Mouse (Mus musculus): ENCODE data around the gene Pradc1. TPM values are rescaled to one million over a fixed set of nuclear protein-coding genes. Genes with fewer than 3 reads are reported as not detected.
"Not testable (repeated sequence)": the region's sequence is repeated elsewhere in the genome, so short reads cannot be mapped to it uniquely, and the experiment has no call there.

The Pradc1 gene
- polyA plus RNA-seq, 1 experiment from 2014 or later = 44.2 TPM

DNA sequence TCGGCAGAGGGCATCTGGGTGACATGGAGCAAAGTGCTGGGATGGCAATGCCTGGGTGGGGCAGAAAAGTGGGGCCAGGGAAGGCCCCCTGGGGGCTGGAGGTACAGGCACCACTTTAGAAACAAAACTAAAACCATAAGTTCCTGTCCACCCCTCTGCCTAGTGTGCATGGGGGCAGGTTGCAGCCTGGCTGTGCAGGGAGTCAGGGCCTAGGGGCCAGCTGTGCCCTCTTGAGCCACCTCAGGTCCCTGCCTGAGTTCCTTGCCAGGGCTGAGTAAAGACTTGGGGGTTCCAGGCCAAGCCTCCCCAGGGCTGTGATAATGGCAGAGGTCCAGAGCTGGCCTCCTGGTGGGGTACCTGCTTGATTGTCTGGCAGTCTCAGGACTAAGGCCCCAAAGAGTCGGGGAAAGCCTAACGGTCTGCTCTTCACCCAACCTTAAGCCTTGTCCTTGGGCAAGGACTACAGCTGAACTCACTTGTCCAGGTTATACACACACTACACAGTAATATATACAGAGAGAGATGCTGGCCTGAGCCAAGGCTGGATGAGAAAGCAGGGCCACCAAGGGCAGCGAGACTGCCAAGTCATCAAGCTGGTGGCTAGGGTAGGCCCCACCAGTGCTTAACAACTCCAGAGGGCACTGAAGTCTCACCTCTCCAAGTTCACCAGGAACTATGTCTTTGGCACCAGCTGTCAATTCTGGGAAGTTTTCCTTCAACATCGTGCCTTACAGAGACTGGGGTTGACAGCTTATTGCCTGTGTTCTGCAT lies 18.1 kb upstream of the Pradc1 start:
- H3K9ac ChIP-seq (ENCODE audit: low read length) = no peak overlapping the region
- 70% methylated on average over 5 of the region's 5 CpGs for WGBS
- no peak overlapping the region for H3K4me3 ChIP-seq (ENCODE audit: low read length)
- no peak overlapping the region for H3K4me2 ChIP-seq (ENCODE audit: low read depth, low read length)
- H3K9me3 ChIP-seq (replicated peaks; ENCODE audit: control insufficient read depth, low read length) = no peaks in the 10 kb centered on the region
- peaks cover 5% of the 10 kb centered on the region; the same call in 1 of the 2 replicates for H3K27me3 ChIP-seq (ENCODE audit: control insufficient read depth, insufficient read depth, low read length)
- no peak for ATAC-seq (replicated peaks; ENCODE audit: extremely low read depth, insufficient read depth, low FRiP score)
- peaks cover 43% of the 10 kb centered on the region for H3K36me3 ChIP-seq (ENCODE audit: control insufficient read depth, insufficient read depth)
- no peak overlapping the region for H3K27ac ChIP-seq (ENCODE audit: low read length)
- H3K4me1 ChIP-seq (ENCODE audit: control insufficient read depth, insufficient read depth, low read length) = no peaks in the 10 kb centered on the region

DNA sequence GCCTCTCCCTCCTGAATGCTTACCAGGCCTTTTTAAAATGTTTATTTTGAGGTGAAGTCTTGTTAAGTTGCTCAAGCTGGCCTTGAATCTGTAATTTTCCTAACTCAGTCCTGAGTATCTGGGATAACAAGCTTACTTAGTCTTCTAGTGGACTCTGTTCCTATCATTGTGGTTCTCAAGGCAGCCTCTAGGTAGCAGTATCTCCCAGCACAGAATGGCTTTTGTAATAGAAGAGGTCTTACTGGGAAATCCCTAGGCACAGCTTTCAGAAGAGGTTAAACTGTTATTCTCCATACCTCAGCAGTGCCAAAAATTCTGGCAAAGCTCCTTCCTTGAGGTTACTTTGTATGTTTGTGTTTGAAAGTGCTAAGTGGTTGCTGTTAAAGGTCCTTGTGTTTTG lies 13.6 kb upstream of the Pradc1 start:
- Histone ChIP-seq H3K27ac (ENCODE audit: low read length) (no peak overlapping the region), H3K36me3 (ENCODE audit: control insufficient read depth, insufficient read depth) (peaks cover 87% of the 10 kb centered on the region), H3K4me1 (ENCODE audit: control insufficient read depth, insufficient read depth, low read length) (no peaks in the 10 kb centered on the region), H3K9ac (ENCODE audit: low read length) (no peak overlapping the region), H3K4me3 (ENCODE audit: low read length) (no peak overlapping the region), H3K27me3 (ENCODE audit: control insufficient read depth, insufficient read depth, low read length) (no peaks in the 10 kb centered on the region), H3K4me2 (ENCODE audit: low read depth, low read length) (no peak overlapping the region), H3K9me3 (replicated peaks; ENCODE audit: control insufficient read depth, low read length) (no peaks in the 10 kb centered on the region)
- ATAC-seq (replicated peaks; ENCODE audit: extremely low read depth, insufficient read depth, low FRiP score) = no peak

DNA sequence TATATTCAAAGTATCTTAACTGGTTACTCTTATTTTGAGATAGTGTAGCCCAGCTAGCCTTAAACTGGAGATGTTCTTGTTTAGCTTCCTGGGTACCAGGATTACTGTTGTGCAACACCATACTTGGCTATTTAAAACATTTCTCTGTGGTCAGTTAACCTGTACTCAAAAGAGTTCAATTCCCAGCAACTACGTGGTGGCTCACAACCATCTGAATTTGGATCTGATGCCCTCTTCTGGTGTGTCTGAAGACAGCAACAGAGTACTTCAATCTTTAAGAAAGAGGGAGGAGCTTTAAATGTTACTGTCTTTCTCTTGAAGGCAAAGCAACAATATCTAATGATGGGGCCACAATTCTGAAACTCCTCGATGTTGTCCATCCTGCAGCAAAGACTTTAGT lies 7.9 kb upstream of the Pradc1 start:
- no peak overlapping the region for H3K9ac ChIP-seq (ENCODE audit: low read length)
- H3K9me3 ChIP-seq (replicated peaks; ENCODE audit: control insufficient read depth, low read length) = no peaks in the 10 kb centered on the region
- 90% methylated on average over 2 of the region's 2 CpGs for WGBS
- ATAC-seq (replicated peaks; ENCODE audit: extremely low read depth, insufficient read depth, low FRiP score) = no peak
- H3K27me3 ChIP-seq (ENCODE audit: control insufficient read depth, insufficient read depth, low read length) = no peaks in the 10 kb centered on the region
- peaks cover 50% of the 10 kb centered on the region for H3K36me3 ChIP-seq (ENCODE audit: control insufficient read depth, insufficient read depth)
- no peak overlapping the region for H3K4me3 ChIP-seq (ENCODE audit: low read length)
- H3K27ac ChIP-seq (ENCODE audit: low read length) = no peak overlapping the region
- no peak overlapping the region for H3K4me2 ChIP-seq (ENCODE audit: low read depth, low read length)
- peaks cover 13% of the 10 kb centered on the region for H3K4me1 ChIP-seq (ENCODE audit: control insufficient read depth, insufficient read depth, low read length)

DNA sequence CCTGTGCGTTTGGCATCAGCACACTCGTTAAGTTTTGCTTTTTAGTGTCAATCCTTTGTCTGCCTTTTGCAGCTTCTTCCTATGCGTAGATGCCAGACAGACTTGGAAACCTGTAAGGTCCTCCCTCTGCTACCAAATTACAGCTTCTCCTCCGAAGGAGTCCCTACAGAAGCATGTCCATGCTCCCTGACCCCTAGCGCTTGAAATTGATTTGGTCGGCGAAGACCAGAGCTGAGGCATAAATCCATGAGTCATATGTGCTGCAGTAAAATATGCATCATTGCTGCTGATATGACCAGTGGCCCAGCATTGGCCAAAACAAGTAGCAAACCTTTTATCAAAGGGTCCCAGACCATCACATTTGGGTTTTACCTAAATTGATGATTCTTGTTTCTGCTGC lies 1.0 kb upstream of the Pradc1 start:
- Histone ChIP-seq H3K4me1 (ENCODE audit: control insufficient read depth, insufficient read depth, low read length) (peaks cover 32% of the 10 kb centered on the region), H3K27ac (ENCODE audit: low read length) (peak overlapping the region; percentile 90; the same call in 1 of the 2 replicates), H3K4me3 (ENCODE audit: low read length) (peak overlapping the region; percentile 64), H3K4me2 (ENCODE audit: low read depth, low read length) (peak overlapping the region; percentile 85), H3K9me3 (replicated peaks; ENCODE audit: control insufficient read depth, low read length) (no peaks in the 10 kb centered on the region), H3K9ac (ENCODE audit: low read length) (peak overlapping the region; percentile 81), H3K27me3 (ENCODE audit: control insufficient read depth, insufficient read depth, low read length) (no peaks in the 10 kb centered on the region), H3K36me3 (ENCODE audit: control insufficient read depth, insufficient read depth) (peaks cover under 1% of the 10 kb centered on the region; the same call in 1 of the 2 replicates)
- ATAC-seq (replicated peaks; ENCODE audit: extremely low read depth, insufficient read depth, low FRiP score) = no peak
- 9% methylated on average over 7 of the region's 7 CpGs for WGBS

DNA sequence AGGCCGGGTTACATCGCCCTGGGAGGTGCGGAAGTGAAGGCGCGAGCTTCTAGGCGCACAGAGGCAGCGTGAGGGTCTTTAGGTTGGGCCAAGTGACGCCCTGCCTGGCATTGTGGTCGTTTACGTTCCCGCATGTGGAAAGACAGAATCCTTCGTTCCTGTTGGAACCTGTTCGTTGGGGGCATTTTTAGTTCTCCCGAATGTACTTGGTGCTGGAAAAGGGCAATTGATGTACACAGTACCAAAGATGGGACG lies 568 bp upstream of the Pradc1 start:
- H3K4me1 ChIP-seq (ENCODE audit: control insufficient read depth, insufficient read depth, low read length) = peaks cover 32% of the 10 kb centered on the region
- H3K36me3 ChIP-seq (ENCODE audit: control insufficient read depth, insufficient read depth) = peaks cover 2% of the 10 kb centered on the region; the same call in 1 of the 2 replicates
- H3K4me2 ChIP-seq (ENCODE audit: low read depth, low read length) = peak overlapping the region; percentile 85
- peak overlapping the region; percentile 90 for H3K27ac ChIP-seq (ENCODE audit: low read length)
- H3K9ac ChIP-seq (ENCODE audit: low read length) = peak overlapping the region; percentile 81
- ATAC-seq (replicated peaks; ENCODE audit: extremely low read depth, insufficient read depth, low FRiP score) = 0 out of 2 replicates have a peak, but pooled peaks have one; percentile 1
- H3K9me3 ChIP-seq (replicated peaks; ENCODE audit: control insufficient read depth, low read length) = no peaks in the 10 kb centered on the region
- WGBS = 0% methylated on average over 15 of the region's 15 CpGs
- no peaks in the 10 kb centered on the region for H3K27me3 ChIP-seq (ENCODE audit: control insufficient read depth, insufficient read depth, low read length)
- peak overlapping the region; percentile 64 for H3K4me3 ChIP-seq (ENCODE audit: low read length)

DNA sequence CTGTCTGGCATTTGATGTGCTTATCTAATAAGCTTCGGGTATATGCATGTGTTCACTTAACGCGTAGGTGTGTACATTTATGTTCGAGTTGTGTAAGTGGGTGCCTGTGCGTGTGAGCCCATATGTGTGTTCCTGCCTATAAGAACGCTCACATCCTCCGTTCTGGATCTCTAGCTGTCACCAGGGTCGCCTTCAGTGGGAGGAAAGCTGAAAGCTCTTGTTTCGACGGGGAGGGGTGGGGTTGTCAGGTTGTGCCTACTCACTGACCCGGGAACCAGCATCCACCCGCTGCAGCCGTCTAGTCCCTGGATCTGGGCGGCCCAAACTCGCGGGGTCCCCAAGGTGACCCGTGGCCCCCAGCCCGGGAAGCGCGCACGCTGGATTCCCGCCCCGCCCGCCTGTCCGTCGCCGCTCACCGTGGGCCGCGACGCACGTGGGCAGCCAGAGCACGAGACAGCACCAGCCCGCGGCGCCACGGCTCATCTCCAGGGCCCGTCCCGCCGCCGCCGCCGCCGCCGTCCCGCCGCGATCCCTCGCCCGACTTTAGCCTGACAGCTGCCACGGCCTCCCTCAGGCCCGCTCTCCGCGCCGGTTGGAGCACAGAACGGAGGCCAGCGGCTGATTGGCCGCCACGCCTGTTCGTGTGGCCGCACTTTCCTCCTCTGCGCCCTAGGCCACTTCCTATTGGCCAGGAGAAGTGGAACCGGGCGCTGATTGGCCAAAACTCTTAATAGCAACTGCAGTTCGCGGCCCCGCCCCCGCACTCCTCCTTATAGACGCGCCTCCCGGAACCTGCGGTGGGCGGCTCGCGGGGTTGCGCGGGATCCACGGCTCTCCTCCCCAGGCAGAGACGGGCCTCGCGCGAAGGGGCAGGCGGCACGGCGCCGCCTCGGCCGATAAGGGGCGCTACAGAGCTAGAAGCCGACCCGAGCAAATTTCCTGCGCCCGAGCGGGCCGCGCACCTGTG lies 790 bp downstream of the Pradc1 start, which contains the start of gene Cct7:
TSS of gene Cct7 (plus strand) at position 818 of the 967 bp plus-strand sequence.
- Histone ChIP-seq H3K9me3 (replicated peaks; ENCODE audit: control insufficient read depth, low read length) (no peaks in the 10 kb centered on the region), H3K27me3 (ENCODE audit: control insufficient read depth, insufficient read depth, low read length) (no peaks in the 10 kb centered on the region), H3K4me1 (ENCODE audit: control insufficient read depth, insufficient read depth, low read length) (peaks cover 26% of the 10 kb centered on the region), H3K36me3 (ENCODE audit: control insufficient read depth, insufficient read depth) (peaks cover 8% of the 10 kb centered on the region), H3K9ac (ENCODE audit: low read length) (peak within 1 kb of the TSS; percentile 87), H3K4me3 (ENCODE audit: low read length) (peak within 1 kb of the TSS; percentile 64), H3K4me2 (ENCODE audit: low read depth, low read length) (peak within 1 kb of the TSS; percentile 93), H3K27ac (ENCODE audit: low read length) (peak within 1 kb of the TSS; percentile 90)
- under 1% methylated on average over 86 of the region's 96 CpGs for WGBS
- ATAC-seq (replicated peaks; ENCODE audit: extremely low read depth, insufficient read depth, low FRiP score) = peak; percentile 91

DNA sequence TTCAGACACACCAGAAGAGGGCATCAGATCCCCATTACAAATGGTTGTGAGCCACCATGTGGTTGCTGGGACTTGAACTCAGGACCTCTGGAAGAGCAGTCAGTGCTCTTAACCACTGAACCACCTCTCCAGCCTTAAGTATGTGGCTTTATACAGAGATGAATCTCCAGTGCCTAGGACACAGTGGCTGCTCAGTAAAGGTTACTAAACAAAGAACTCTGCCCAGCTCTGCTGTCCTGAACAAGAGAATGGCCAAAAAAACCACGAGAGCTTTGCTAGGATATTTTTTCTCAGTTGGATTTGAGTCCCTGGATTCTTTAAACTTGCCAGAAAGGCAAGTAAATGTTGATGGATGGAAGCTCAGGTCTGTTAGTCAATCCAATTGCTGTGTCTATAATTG lies 1.6 kb downstream of the Pradc1 start:
- Histone ChIP-seq H3K9ac (ENCODE audit: low read length) (peak overlapping the region; percentile 87), H3K4me2 (ENCODE audit: low read depth, low read length) (peak overlapping the region; percentile 93), H3K4me1 (ENCODE audit: control insufficient read depth, insufficient read depth, low read length) (peaks cover 23% of the 10 kb centered on the region), H3K4me3 (ENCODE audit: low read length) (peak overlapping the region; percentile 64), H3K36me3 (ENCODE audit: control insufficient read depth, insufficient read depth) (peaks cover 15% of the 10 kb centered on the region)
- WGBS = 55% methylated on average over 1 of the region's 1 CpGs
- H3K9me3 ChIP-seq (replicated peaks; ENCODE audit: control insufficient read depth, low read length); H3K27me3 ChIP-seq (ENCODE audit: control insufficient read depth, insufficient read depth, low read length); ATAC-seq (replicated peaks; ENCODE audit: extremely low read depth, insufficient read depth, low FRiP score); H3K27ac ChIP-seq (ENCODE audit: low read length): not testable (repeated sequence)

DNA sequence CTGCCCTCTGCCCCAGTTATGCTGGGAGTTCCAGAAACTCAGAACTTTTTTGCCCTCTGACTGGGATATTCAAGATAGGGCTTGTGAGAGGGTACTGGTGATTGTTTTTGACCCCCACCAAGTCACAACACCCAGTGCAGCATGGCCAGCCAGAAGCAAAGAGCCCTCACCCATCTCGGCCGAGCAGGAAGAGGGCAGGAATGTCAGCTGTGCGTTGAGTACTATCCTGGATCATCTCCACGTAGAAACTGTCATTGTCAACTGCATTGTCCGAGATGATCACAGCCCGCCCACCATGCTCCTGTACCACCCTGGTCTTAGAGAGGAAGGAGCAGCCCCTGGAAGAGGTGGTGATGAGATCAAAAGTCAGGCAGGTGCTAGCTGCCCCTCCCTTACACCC lies 4.4 kb downstream of the Pradc1 start:
- Histone ChIP-seq H3K27ac (ENCODE audit: low read length) (no peak overlapping the region), H3K9ac (ENCODE audit: low read length) (no peak overlapping the region), H3K9me3 (replicated peaks; ENCODE audit: control insufficient read depth, low read length) (no peaks in the 10 kb centered on the region), H3K36me3 (ENCODE audit: control insufficient read depth, insufficient read depth) (peaks cover 20% of the 10 kb centered on the region), H3K4me1 (ENCODE audit: control insufficient read depth, insufficient read depth, low read length) (no peaks in the 10 kb centered on the region; the same call in 1 of the 2 replicates), H3K4me3 (ENCODE audit: low read length) (no peak overlapping the region), H3K27me3 (ENCODE audit: control insufficient read depth, insufficient read depth, low read length) (no peaks in the 10 kb centered on the region), H3K4me2 (ENCODE audit: low read depth, low read length) (no peak overlapping the region)
- ATAC-seq (replicated peaks; ENCODE audit: extremely low read depth, insufficient read depth, low FRiP score) = no peak
- WGBS = 81% methylated on average over 6 of the region's 6 CpGs

DNA sequence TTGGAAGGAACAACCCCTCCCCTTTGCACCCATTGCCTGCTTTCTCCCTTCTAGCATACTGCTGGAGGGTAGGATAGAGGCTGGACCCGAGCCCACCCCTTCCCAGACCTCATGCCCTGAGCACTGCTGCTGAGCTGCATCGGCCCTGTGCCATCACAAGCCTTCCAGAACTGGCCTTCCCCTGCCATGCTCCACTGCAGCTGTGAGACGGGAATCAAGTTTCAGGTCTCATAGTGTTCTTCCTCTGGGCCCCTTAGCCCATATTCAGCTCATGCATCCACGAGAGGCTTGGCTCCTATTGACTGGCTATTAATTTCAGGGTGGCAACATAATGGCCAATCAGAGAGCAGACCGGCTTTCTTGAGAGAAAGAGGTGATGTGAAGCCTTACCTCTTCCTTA lies 6.5 kb downstream of the Pradc1 start:
- H3K9me3 ChIP-seq (replicated peaks; ENCODE audit: control insufficient read depth, low read length) = no peaks in the 10 kb centered on the region
- ATAC-seq (replicated peaks; ENCODE audit: extremely low read depth, insufficient read depth, low FRiP score) = no peak
- H3K4me3 ChIP-seq (ENCODE audit: low read length) = no peak overlapping the region
- no peak overlapping the region for H3K27ac ChIP-seq (ENCODE audit: low read length)
- H3K4me2 ChIP-seq (ENCODE audit: low read depth, low read length) = no peak overlapping the region
- no peak overlapping the region for H3K9ac ChIP-seq (ENCODE audit: low read length)
- WGBS = 81% methylated on average over 5 of the region's 5 CpGs
- H3K36me3 ChIP-seq (ENCODE audit: control insufficient read depth, insufficient read depth) = peaks cover 30% of the 10 kb centered on the region
- no peaks in the 10 kb centered on the region; the same call in 1 of the 2 replicates for H3K4me1 ChIP-seq (ENCODE audit: control insufficient read depth, insufficient read depth, low read length)
- H3K27me3 ChIP-seq (ENCODE audit: control insufficient read depth, insufficient read depth, low read length) = no peaks in the 10 kb centered on the region

Measured in heart, embryonic 16.5 days (tissue).